Mouse (Mus musculus): Measurements from ENCODE around the gene Hic2. TPM values are rescaled to one million over a fixed set of nuclear protein-coding genes. Genes with fewer than 3 reads are reported as not detected.

Gene Hic2
- polyA plus RNA-seq, 1 experiment from 2014 or later, result 13.8 TPM

DNA sequence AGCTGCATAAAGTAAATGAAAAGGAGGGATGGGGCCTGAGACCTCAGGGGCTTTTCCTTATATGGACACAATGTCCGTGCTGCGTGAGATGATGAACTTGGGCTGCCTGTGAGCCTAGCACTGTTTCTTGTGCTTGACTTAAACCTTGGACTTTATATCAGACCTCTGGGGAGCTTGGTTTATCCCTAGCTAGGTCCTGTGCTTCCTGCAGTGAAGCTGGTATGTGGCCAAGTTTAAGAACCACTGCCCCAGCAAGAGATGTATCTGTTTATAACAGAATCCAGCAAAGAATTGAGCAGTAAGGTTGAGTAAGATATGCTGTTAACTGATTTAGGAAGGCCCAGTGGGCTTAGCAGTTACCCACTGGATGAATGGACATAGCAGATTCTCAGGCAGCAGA is 6.0 kb downstream of the Hic2 start:
- no peaks in the 10 kb centered on the region for H3K36me3 ChIP-seq
- no peak overlapping the region for H3K4me3 ChIP-seq
- no peak overlapping the region for H3K4me2 ChIP-seq (replicated peaks)
- H3K27me3 ChIP-seq, result no peaks in the 10 kb centered on the region
- 77% methylated on average over 2 of the region's 2 CpGs for WGBS
- ATAC-seq (ENCODE audit: low FRiP score), result no peak
- H3K9me3 ChIP-seq (replicated peaks), result no peaks in the 10 kb centered on the region
- no peak overlapping the region for H3K27ac ChIP-seq
- H3K9ac ChIP-seq, result no peak overlapping the region
- peaks cover 45% of the 10 kb centered on the region for H3K4me1 ChIP-seq

DNA sequence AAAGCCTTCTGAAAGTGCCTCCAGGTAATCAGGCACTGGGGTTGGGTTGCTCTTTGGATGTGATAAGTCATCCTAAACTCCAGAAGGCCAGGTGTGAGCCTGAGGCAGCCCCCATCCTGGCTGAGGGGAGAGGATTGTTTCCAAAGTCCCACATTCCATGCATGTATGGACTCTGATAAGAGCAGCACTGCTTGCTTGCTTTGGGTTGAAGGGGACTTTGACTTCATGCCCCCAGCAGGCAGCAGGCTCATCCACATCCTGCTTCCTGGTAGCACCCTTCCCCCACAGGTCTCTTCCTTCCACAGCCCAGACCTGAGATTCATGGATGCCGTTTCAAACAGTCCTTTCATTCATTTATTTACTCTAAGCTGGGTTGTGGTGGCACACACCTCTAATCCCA is 10.4 kb downstream of the Hic2 start:
- H3K27ac ChIP-seq, result no peak overlapping the region
- ATAC-seq (ENCODE audit: low FRiP score), result no peak
- WGBS, result 76% methylated on average over 1 of the region's 1 CpGs
- H3K4me1 ChIP-seq, result peaks cover 12% of the 10 kb centered on the region
- no peaks in the 10 kb centered on the region for H3K9me3 ChIP-seq (replicated peaks)
- no peaks in the 10 kb centered on the region for H3K27me3 ChIP-seq
- H3K4me2 ChIP-seq (replicated peaks), result no peak overlapping the region
- no peak overlapping the region for H3K9ac ChIP-seq
- no peaks in the 10 kb centered on the region for H3K36me3 ChIP-seq
- H3K4me3 ChIP-seq, result no peak overlapping the region

DNA sequence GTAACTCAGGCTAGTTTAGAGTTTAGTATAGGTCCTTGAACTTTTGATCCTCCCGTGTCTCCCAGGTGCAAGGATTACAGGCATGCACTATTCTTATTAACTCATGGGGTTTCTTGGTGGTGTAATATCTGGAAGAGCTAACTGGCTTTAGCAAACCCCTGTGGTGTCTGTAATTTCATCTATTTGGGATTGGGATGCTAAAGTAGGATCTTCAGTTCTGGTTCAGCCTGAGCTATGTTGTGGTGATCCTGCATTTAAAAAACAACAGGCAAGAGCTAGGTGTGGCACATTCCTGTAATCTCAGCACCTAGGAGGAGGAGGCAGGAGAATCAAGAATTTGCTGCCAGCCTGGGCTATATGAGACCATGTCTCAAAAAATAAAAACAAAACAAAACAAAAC is 11.6 kb downstream of the Hic2 start:
- 95% methylated on average over 1 of the region's 1 CpGs for WGBS
- Histone ChIP-seq H3K4me3 (no peak overlapping the region), H3K4me1 (no peaks in the 10 kb centered on the region), H3K27ac (no peak overlapping the region), H3K27me3 (no peaks in the 10 kb centered on the region), H3K4me2 (replicated peaks) (no peak overlapping the region), H3K36me3 (no peaks in the 10 kb centered on the region), H3K9ac (no peak overlapping the region), H3K9me3 (replicated peaks) (no peaks in the 10 kb centered on the region)
- ATAC-seq (ENCODE audit: low FRiP score), result no peak

DNA sequence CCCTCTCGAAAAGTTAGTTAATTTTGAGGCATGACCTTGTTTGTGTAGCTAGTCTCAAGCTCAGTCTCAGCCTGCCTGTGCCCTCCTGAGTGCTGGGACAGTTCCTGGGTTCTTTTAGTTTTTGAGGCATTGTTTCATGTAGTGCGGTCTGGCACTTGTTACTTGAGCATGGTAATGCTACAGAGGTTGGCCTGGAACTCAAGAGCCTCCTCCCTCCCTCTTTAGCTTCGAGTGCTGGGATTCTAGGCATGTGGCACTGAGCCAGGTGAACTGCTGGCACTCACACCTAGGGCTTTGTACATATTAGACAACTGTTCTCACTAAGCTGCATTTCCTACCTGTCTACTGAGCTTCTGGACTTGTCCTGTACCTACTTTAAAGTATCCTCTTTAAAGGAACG is 14.4 kb downstream of the Hic2 start:
- H3K27me3 ChIP-seq, result no peaks in the 10 kb centered on the region
- WGBS, result 85% methylated on average over 4 of the region's 4 CpGs
- H3K4me3 ChIP-seq, result no peak overlapping the region
- H3K36me3 ChIP-seq, result no peaks in the 10 kb centered on the region
- H3K9ac ChIP-seq, result no peak overlapping the region
- no peak overlapping the region for H3K27ac ChIP-seq
- ATAC-seq (ENCODE audit: low FRiP score), result no peak
- H3K9me3 ChIP-seq (replicated peaks), result no peaks in the 10 kb centered on the region
- no peak overlapping the region for H3K4me2 ChIP-seq (replicated peaks)
- peaks cover 16% of the 10 kb centered on the region for H3K4me1 ChIP-seq

DNA sequence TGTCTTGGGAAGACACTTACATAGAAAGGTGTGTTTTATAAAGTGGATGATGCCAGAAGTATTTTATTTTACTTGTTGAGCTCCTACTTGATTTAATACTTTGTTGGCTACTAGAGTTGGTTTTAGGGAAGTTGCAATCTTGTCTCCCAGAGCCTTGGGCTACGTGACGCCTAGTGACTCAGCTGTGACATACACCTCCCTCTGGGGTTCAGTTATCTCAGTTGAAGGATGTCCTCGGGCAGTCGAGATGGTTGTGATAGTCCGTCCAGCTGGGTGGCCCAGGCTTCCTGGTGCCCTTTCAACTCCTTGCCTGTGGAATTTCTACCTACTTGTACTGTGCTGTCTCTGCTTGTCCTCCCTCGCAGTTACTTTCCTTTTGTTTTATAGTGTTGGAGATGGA is 15.8 kb downstream of the Hic2 start:
- ATAC-seq (ENCODE audit: low FRiP score), result no peak
- Histone ChIP-seq H3K4me1 (peaks cover 30% of the 10 kb centered on the region), H3K9me3 (replicated peaks) (no peaks in the 10 kb centered on the region), H3K9ac (no peak overlapping the region), H3K36me3 (no peaks in the 10 kb centered on the region), H3K4me2 (replicated peaks) (no peak overlapping the region), H3K27me3 (no peaks in the 10 kb centered on the region), H3K4me3 (no peak overlapping the region), H3K27ac (no peak overlapping the region)
- WGBS, result 71% methylated on average over 6 of the region's 6 CpGs

DNA sequence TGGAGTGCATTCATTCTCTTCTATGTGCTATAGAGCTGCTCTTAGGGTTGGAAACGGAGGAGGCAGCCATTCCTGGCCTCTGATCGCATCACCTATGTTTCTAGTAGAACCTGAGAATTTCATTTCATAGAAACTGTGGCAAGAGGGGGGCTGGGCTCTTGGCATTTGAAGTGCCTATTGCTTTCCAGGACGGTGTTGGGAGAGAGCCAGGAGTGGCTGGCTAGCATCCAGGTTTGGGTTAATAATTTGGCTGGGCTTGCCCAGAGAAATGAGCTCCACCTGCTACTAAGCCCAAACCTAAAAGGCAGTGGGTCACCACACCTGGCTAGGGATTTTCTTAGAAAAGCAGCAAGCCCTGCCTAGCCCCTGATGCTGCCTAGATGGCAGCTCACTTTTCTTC is 18.2 kb downstream of the Hic2 start:
- Histone ChIP-seq H3K4me1 (peaks cover 36% of the 10 kb centered on the region), H3K9ac (no peak overlapping the region), H3K9me3 (replicated peaks) (no peaks in the 10 kb centered on the region), H3K36me3 (peaks cover 5% of the 10 kb centered on the region; the same call in 1 of the 2 replicates), H3K4me3 (no peak overlapping the region), H3K4me2 (replicated peaks) (no peak overlapping the region), H3K27ac (no peak overlapping the region), H3K27me3 (no peaks in the 10 kb centered on the region)
- ATAC-seq (ENCODE audit: low FRiP score), result no peak
- 74% methylated on average over 3 of the region's 3 CpGs for WGBS

DNA sequence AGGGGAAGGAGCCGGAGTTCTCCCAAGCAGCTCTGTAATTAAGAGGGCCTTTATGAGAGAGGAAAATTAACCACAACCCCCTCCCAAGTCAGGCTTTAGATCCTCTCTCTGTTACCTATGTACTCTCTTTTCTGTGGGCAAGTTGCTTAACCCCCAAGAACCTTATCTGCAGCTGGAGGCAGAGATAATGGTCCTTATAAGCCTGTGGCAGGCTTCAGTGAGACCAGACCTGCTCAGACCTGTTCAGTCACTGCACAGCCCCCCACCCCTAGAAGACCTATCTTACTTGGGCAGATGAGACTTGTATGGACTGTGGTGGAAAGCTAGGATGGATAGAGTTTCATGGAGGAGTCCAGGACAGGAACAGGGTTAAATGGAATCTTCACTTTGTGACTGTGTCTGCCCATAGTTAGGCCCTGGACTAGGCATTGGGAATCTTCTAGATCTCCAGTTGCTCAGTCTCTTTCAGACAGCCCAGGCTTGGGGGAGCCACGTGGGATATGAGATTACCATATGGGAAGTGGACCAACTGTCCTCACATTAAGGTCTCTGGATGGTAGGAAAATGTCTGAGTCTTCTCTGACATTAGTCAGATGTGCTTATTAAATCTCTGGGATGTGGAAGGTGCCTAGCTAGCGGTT is 18.8 kb downstream of the Hic2 start:
- Histone ChIP-seq H3K4me3 (no peak overlapping the region), H3K9ac (no peak overlapping the region), H3K4me1 (peaks cover 36% of the 10 kb centered on the region), H3K36me3 (peaks cover 10% of the 10 kb centered on the region), H3K9me3 (replicated peaks) (no peaks in the 10 kb centered on the region), H3K4me2 (replicated peaks) (no peak overlapping the region), H3K27ac (no peak overlapping the region), H3K27me3 (no peaks in the 10 kb centered on the region)
- WGBS, result 80% methylated on average over 3 of the region's 3 CpGs
- no peak for ATAC-seq (ENCODE audit: low FRiP score)

DNA sequence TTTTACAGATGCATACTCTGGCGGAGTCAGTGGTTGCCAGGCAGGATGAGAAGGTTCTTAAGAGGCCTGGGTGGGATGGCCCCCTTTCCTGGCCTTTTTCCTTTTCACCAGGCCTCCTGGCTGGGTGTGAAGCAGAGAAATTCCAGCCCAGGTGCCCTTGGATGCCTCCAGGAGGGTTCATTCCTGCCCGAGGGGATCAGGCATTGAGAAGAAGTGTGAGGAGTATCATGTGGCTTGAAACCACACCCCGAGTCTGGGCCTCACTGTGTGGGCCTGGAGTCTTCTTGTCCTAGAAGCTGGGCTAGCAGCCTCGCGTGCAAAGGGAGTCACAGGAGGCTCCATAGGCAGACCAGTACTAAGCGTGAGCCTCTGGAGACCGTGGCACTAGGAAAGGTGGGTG is 19.5 kb downstream of the Hic2 start:
- Histone ChIP-seq H3K4me2 (replicated peaks) (no peak overlapping the region), H3K9ac (no peak overlapping the region), H3K27ac (no peak overlapping the region), H3K4me1 (peaks cover 36% of the 10 kb centered on the region), H3K27me3 (no peaks in the 10 kb centered on the region), H3K9me3 (replicated peaks) (no peaks in the 10 kb centered on the region), H3K4me3 (no peak overlapping the region), H3K36me3 (peaks cover 16% of the 10 kb centered on the region)
- no peak for ATAC-seq (ENCODE audit: low FRiP score)
- 61% methylated on average over 7 of the region's 7 CpGs for whole genome bisulfite sequencing

DNA sequence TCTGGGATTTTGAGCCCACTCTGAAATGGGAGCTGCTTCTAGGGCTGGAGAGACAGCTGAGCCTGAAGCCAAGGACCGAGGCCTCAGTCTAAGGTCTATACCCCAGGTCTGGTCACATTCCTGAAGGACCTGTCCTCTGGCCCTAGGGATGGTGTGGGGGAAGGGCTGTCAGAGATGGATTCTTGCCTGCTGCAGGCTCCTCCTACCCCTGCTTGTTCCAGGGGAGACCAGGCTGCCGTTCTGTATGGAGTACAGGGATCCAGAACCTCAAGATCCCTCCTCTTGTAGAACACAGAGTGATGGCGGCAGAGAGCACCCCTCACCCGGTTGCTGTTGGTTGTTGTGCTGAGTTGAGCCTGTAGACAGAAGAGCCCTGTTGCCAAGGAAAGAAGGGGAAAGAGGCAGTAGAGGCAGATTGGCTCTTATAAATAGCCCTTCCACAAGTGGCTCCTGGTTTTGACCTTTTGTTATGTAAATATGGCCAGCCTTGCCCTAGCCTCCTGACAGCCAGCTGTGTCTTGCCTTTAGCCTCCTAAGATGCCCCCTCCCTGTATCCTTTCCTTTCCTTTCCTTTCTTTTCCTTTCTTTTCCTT is 20.7 kb downstream of the Hic2 start:
- Histone ChIP-seq H3K36me3 (peaks cover 29% of the 10 kb centered on the region), H3K9me3 (replicated peaks) (no peaks in the 10 kb centered on the region), H3K9ac (0 out of 2 replicates have a peak overlapping the region, but pooled peaks have one; percentile 9), H3K27ac (peak overlapping the region; percentile 35; the same call in 1 of the 2 replicates), H3K4me1 (peaks cover 36% of the 10 kb centered on the region), H3K27me3 (no peaks in the 10 kb centered on the region), H3K4me3 (no peak overlapping the region), H3K4me2 (replicated peaks) (no peak overlapping the region; the same call in 1 of the 2 replicates)
- ATAC-seq (ENCODE audit: low FRiP score), result no peak
- WGBS, result 22% methylated on average over 4 of the region's 4 CpGs

DNA sequence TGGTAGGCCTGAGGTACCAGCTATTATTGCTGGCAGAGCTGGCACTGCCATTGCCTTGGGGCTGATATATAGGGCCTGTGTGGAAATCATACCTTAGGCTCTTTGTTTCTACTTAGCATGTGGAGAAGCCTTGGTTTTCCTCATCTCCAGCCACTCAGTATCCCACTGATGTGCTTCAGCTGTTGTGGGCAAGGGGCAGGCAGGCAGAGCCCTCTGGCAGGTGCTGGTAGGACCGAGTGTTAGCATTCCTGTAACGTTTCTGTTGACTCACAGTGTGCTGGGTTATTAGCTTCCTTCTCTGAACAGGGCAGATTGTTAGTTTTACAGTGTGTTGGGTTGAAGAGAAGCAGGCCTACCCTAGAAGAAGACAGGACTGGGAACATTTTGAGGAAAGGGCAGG is 21.9 kb downstream of the Hic2 start:
- H3K27ac ChIP-seq, result 0 out of 2 replicates have a peak overlapping the region, but pooled peaks have one; percentile 3
- 86% methylated on average over 2 of the region's 2 CpGs for WGBS

DNA sequence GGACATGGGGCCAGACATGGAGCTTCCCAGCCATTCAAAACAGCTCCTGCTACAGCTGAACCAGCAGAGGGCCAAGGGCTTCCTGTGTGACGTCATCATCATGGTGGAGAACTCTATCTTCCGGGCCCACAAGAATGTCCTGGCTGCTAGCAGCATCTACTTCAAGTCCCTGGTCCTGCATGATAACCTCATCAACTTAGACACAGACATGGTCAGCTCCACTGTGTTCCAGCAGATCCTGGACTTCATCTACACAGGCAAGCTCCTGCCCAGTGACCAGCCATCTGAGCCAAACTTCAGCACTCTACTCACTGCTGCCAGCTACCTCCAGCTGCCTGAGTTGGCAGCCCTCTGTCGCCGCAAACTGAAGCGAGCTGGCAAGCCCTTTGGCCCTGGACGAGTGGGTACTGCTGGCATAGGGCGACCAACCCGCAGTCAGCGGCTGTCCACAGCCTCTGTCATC is 24.0 kb downstream of the Hic2 start:
- WGBS, result 95% methylated on average over 9 of the region's 9 CpGs

More for the DNA sequence above, 21.9 kb downstream of the Hic2 start:
- Histone ChIP-seq H3K4me2 (replicated peaks) (no peak overlapping the region), H3K9me3 (replicated peaks) (no peaks in the 10 kb centered on the region), H3K9ac (no peak overlapping the region), H3K27me3 (no peaks in the 10 kb centered on the region), H3K4me3 (no peak overlapping the region), H3K4me1 (peaks cover 36% of the 10 kb centered on the region), H3K36me3 (peaks cover 40% of the 10 kb centered on the region)
- ATAC-seq (ENCODE audit: low FRiP score), result no peak

DNA sequence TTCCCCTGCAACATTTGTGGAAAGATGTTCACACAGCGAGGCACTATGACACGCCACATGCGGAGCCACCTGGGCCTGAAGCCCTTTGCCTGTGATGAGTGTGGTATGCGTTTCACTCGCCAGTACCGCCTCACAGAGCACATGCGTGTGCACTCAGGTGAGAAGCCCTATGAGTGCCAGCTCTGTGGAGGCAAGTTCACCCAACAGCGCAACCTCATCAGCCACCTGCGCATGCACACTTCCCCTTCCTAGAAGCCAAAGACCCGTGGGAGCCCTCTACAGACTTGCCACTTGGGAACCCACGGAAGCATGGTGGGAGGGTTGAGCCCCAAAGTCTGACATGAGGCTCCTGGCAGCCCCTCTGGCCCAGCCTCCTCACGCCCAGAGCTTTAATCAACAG is 25.5 kb downstream of the Hic2 start:
- H3K9me3 ChIP-seq (replicated peaks), result no peaks in the 10 kb centered on the region
- H3K4me2 ChIP-seq (replicated peaks), result no peak overlapping the region
- H3K4me3 ChIP-seq, result no peak overlapping the region
- H3K36me3 ChIP-seq, result peaks cover 60% of the 10 kb centered on the region
- 92% methylated on average over 12 of the region's 12 CpGs for WGBS
- H3K9ac ChIP-seq, result no peak overlapping the region
- H3K27ac ChIP-seq, result no peak overlapping the region
- ATAC-seq (ENCODE audit: low FRiP score), result no peak
- H3K4me1 ChIP-seq, result peaks cover 8% of the 10 kb centered on the region
- no peaks in the 10 kb centered on the region for H3K27me3 ChIP-seq

More for the DNA sequence above, 24.0 kb downstream of the Hic2 start:
- H3K36me3 ChIP-seq, result peaks cover 59% of the 10 kb centered on the region
- ATAC-seq (ENCODE audit: low FRiP score), result no peak
- no peak overlapping the region for H3K27ac ChIP-seq
- no peaks in the 10 kb centered on the region for H3K9me3 ChIP-seq (replicated peaks)
- no peak overlapping the region for H3K4me3 ChIP-seq
- no peaks in the 10 kb centered on the region for H3K27me3 ChIP-seq
- no peak overlapping the region for H3K4me2 ChIP-seq (replicated peaks)
- H3K4me1 ChIP-seq, result peaks cover 23% of the 10 kb centered on the region
- H3K9ac ChIP-seq, result no peak overlapping the region

DNA sequence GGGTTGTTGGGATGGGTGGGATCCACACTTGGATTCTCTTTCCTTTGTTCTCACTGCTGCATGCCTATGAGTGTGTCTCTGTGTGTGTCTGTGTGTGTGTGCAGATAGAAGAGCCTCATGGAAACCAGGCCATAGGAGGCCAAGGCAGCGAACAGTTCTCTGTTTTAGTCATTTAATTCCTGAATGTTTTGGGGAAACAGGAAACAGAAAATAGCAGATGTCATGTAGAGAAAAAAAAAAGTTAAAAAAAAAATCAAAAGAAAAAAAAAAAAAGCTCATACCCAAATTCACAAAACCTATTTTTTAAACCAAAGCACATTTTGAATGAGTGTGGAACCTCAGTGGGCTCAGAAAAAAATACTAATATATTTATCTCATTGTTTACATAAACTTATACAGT is 28.0 kb downstream of the Hic2 start:
- Histone ChIP-seq H3K4me2 (replicated peaks) (no peak overlapping the region), H3K4me3 (no peak overlapping the region), H3K9me3 (replicated peaks) (no peaks in the 10 kb centered on the region), H3K4me1 (no peaks in the 10 kb centered on the region), H3K27me3 (no peaks in the 10 kb centered on the region), H3K9ac (no peak overlapping the region), H3K27ac (no peak overlapping the region), H3K36me3 (peaks cover 55% of the 10 kb centered on the region)
- ATAC-seq (ENCODE audit: low FRiP score), result no peak
- WGBS, result 91% methylated on average over 1 of the region's 1 CpGs
